Mouse (Mus musculus): ENCODE measurements around the gene Ptgir. TPM values are rescaled to one million over a fixed set of nuclear protein-coding genes. Genes with fewer than 3 reads are reported as not detected.

Gene Ptgir
- polyA plus RNA-seq, 1 experiment from 2014 or later: 0.64 TPM

DNA sequence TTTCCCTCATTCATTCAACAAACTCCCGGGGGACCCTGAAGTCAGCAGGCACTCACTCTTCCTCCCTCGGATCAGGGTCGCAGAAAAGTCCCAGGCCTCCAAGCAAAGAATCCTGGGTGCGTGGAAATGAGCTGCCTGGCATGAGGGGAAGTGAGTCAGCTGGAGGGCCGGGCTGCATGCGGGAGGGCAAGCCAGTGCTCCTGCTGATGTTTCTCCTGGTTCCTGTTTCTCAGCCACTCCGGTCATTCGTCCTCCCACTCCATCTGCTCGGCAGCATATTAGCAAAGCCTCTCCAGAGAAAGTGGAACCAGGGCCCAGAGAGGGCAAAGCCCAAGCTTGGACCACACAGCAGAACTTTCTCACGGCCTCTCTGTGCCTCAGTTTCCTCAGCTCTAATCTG, 3.6 kb downstream of the Ptgir start:
- peaks cover 49% of the 10 kb centered on the region for H3K4me1 ChIP-seq
- H3K9me3 ChIP-seq: no peaks in the 10 kb centered on the region
- WGBS: 59% methylated on average over 10 of the region's 10 CpGs
- H3K27me3 ChIP-seq (replicated peaks; ENCODE audit: low read depth, poor library complexity, severe bottlenecking): peaks cover 17% of the 10 kb centered on the region
- no peak overlapping the region for H3K4me3 ChIP-seq
- DNase-seq (ENCODE audit: low spot score): no peak
- H3K27ac ChIP-seq (replicated peaks): no peak overlapping the region
- peaks cover 13% of the 10 kb centered on the region for H3K36me3 ChIP-seq (replicated peaks)

DNA sequence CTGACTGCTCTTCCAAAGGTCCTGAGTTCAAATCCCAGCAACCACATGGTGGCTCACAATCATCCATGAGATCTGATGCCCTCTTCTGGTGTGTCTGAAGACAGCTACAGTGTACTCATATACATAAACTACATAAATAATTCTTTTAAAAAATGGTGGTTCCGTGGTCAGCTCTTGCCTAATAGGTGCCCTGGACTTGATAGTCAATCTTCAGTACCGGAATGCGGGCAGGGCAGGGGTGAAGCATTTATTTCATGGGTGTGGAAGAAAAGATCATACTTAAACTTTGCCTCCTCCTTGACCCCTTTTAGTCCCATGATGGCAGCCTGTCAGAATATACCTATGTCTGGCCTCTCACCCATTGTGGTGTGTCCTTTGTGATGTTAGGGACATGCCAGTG, 5.6 kb downstream of the Ptgir start:
- no peak for DNase-seq (ENCODE audit: low spot score)
- Histone ChIP-seq H3K4me1 (peaks cover 30% of the 10 kb centered on the region), H3K36me3 (replicated peaks) (peaks cover 33% of the 10 kb centered on the region), H3K9me3 (no peaks in the 10 kb centered on the region), H3K4me3 (no peak overlapping the region), H3K27me3 (replicated peaks; ENCODE audit: low read depth, poor library complexity, severe bottlenecking) (peaks cover 17% of the 10 kb centered on the region), H3K27ac (replicated peaks) (no peak overlapping the region)
- 90% methylated on average over 3 of the region's 3 CpGs for WGBS

DNA sequence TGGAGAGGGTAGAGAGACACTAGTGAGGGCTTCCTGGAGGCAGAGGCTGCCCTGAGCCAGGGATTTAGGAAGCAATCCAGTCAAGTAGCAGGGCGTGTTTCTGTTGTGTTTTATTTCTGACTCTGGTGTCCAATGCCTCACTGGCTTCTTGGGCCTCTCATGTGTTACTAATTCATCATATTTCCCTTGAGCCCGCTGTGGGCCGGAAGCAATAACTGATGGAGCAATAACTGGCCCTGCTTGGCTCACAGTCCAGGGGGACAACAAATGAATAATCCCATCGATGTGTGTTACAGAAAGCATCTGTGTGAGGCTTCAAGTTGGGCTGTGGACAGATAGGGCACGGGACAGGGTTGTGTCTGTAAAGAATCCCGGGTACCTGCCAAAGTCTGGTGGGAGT, 6.1 kb downstream of the Ptgir start:
- Histone ChIP-seq H3K4me3 (no peak overlapping the region), H3K27ac (replicated peaks) (no peak overlapping the region), H3K36me3 (replicated peaks) (peaks cover 38% of the 10 kb centered on the region), H3K9me3 (no peaks in the 10 kb centered on the region), H3K4me1 (peaks cover 30% of the 10 kb centered on the region), H3K27me3 (replicated peaks; ENCODE audit: low read depth, poor library complexity, severe bottlenecking) (peaks cover 17% of the 10 kb centered on the region)
- WGBS: 81% methylated on average over 6 of the region's 6 CpGs
- no peak for DNase-seq (ENCODE audit: low spot score)

DNA sequence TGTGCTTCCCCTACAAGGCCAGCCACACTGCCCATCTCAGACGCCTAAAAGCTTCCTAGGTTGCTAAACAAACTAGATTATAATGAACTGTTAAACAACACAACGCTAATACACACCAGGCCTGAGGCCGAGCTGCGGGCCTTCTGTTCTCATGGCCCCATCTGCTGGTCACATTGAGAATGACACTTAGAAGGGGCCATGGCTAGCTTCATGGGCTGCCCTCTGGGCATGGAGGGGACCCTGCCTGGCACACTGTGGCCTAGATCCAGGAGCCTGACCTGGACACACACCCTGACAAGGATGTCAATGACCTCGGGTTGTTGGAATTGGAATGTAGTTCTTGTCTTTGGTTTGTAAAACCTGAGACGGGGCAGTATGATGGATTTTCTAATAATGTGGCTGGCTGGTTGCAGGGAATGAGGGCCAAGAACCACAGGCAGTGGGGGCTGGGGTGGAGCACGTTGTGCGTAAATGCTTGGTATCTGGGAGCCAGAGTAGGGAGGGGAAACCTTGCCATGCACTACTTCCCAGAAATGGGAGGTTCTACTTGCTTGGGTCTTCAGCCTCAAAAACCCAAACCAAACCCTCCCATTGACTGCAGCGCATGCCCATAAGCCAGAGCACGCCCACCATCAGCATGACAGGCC, 7.6 kb downstream of the Ptgir start:
- WGBS: 41% methylated on average over 10 of the region's 10 CpGs
- Histone ChIP-seq H3K36me3 (replicated peaks) (peaks cover 53% of the 10 kb centered on the region), H3K4me3 (no peak overlapping the region), H3K27ac (replicated peaks) (no peak overlapping the region), H3K27me3 (replicated peaks; ENCODE audit: low read depth, poor library complexity, severe bottlenecking) (peaks cover 10% of the 10 kb centered on the region; the same call in 1 of the 2 replicates), H3K9me3 (no peaks in the 10 kb centered on the region), H3K4me1 (peaks cover 29% of the 10 kb centered on the region)
- DNase-seq (ENCODE audit: low spot score): peak; percentile 75

DNA sequence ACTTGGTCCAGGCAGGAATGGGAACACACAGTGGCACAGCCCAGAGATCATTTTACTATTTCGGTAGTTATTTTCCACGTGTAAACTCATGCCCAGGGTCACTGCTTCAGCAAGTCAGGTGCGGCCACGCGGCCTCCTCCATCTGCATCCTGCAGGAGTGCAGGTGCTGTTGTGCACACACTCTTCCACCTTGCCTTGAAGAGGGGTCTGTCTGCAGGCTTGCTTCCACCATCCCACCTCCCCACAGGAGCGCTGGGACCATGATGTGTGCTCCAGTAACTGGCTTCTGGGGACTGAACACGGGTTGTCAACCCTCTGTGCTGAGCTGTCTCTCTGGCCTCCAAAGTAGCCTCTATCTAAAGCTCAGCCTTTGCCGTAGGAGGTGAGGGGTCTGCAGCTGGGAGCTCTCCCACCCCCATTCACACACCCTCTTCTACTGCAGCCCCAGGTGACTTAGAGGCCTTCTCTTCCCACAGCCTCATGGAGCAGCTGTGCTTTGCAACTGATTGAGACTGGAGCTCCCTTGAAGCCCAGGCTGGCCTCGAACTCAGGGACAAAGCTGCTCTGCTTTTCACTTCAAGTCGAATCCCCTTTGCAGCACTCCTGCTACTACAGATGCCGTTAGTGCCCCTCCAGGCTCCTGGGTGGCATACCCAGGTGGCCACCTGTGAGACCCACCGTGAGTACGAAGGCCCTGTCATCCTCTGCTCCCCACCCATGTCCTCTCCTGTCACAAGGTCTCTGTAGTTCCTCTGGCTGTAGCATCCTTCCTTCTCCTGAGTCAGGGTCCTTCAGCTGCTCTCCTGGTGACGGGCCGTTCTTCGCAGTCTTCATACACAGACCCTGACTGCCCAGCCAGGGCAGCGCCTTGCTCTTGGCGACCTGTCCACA, 8.4 kb downstream of the Ptgir start:
- H3K27ac ChIP-seq (replicated peaks): no peak overlapping the region
- H3K36me3 ChIP-seq (replicated peaks): peaks cover 61% of the 10 kb centered on the region
- DNase-seq (ENCODE audit: low spot score): no peak
- H3K4me3 ChIP-seq: peak overlapping the region; percentile 15; the same call in 1 of the 2 replicates
- H3K27me3 ChIP-seq (replicated peaks; ENCODE audit: low read depth, poor library complexity, severe bottlenecking): peaks cover 3% of the 10 kb centered on the region; the same call in 1 of the 2 replicates
- H3K4me1 ChIP-seq: peaks cover 29% of the 10 kb centered on the region
- WGBS: 83% methylated on average over 18 of the region's 18 CpGs
- H3K9me3 ChIP-seq: no peaks in the 10 kb centered on the region

DNA sequence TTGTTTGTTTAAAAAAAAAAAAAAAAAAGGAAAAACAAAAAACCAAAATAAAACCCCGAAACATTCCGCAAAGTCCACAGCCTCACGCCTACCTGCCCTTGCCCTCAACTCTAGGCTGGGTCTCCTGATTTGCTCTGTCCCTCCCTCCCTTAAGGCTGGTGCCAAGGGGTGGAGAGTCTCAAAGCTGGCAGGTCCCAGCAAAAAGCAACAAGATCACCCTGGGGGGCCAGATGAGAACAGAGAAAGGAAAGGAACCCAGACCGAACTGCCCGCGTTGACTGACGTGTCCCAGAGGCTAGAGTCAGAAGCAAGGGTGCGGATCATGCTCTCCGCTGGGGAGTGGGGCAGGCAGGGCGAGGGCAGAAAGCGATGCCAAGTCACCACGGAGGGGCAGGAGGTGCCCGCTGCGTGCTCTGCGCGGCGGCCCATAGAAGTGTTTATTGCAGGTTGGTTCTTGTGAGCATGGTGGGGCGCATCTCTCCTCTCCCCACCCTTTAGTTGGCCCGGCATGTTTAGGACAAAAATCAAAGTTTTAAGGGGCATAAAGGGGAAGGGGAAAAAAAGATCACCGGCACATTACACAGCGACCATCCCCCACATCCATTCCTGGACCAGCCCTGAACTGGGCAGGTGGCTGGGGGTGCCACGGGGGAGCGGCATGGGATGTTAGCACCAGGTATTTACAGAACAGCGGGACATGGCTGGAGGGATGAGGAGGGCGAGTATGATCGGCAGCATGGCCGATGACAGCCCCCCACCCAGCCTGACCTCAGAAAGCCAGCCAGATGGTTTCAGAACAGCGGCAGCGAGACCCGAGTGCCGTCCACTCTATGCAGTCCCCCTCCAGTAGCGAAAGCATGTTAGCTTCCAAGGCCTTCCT, 9.4 kb downstream of the Ptgir start:
- no peak overlapping the region for H3K27ac ChIP-seq (replicated peaks)
- 93% methylated on average over 32 of the region's 32 CpGs for WGBS
- H3K4me1 ChIP-seq: peaks cover 33% of the 10 kb centered on the region
- peaks cover 68% of the 10 kb centered on the region for H3K36me3 ChIP-seq (replicated peaks)
- no peak overlapping the region for H3K4me3 ChIP-seq
- H3K9me3 ChIP-seq: no peaks in the 10 kb centered on the region
- no peak for DNase-seq (ENCODE audit: low spot score)
- H3K27me3 ChIP-seq (replicated peaks; ENCODE audit: low read depth, poor library complexity, severe bottlenecking): no peaks in the 10 kb centered on the region

DNA sequence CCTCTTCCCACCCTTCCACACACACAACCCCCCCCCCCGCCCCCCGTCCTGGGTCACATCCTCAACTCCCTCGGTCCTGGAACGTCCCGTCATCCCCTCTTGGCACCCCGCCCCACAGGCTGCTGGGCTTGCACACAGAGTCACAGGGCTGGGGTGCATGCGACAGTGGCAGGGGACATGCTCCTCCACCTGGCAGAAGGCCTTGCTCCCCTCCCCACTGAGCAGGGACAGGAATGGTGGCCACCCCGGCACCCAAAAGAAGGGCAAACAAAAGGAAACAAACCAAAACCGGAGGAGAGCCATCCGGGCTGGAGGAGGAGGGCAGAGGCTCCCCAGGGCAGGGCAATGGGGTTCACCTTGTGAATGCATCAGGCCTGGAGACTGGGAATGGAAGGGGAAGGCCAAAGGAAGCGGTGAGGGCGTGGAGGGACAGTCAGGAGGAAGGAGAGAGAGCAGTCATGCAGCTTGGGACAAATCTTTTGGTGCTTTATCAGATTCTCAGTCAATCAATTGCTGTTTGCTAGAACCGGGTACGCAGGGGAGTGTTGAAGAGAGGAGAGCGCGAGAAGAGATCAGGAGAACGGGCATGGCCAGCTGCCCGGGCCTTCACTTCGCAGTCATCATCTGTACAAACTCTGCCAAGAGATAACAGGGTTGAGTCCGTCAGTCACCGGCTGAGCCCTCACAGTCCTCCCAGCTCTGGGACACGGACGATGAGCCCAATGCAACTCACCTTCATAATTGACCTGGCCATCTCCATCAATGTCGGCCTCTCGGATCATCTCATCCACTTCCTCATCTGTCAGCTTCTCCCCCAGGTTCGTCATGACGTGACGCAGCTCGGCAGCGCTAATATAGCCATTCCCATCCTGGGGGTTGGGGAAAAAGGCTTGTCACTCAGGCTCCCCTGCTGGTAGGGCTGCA, 10.3 kb downstream of the Ptgir start:
- 88% methylated on average over 30 of the region's 30 CpGs for WGBS

DNA sequence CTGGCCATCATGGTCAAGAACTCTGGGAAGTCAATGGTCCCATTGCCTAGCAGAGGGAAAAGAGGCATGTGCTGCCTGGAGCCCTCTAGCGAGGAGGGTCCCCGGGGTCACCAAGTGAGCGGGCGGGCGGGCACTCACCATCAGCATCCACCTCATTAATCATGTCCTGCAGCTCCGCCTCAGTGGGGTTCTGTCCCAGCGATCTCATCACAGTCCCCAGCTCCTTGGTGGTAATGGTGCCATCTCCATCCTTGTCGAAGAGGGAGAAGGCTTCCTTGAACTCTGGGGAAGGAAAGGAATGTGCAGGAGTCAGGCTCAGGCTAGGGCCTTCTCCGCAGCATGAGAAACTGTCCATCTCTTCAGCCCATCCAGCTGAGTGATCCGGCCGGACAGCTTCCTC, 11.2 kb downstream of the Ptgir start:
- no peaks in the 10 kb centered on the region for H3K9me3 ChIP-seq
- DNase-seq (ENCODE audit: low spot score): no peak
- H3K36me3 ChIP-seq (replicated peaks): peaks cover 85% of the 10 kb centered on the region
- peaks cover 49% of the 10 kb centered on the region for H3K4me1 ChIP-seq
- no peaks in the 10 kb centered on the region for H3K27me3 ChIP-seq (replicated peaks; ENCODE audit: low read depth, poor library complexity, severe bottlenecking)
- WGBS: 85% methylated on average over 11 of the region's 11 CpGs
- H3K4me3 ChIP-seq: no peak overlapping the region
- H3K27ac ChIP-seq (replicated peaks): no peak overlapping the region

More for the DNA sequence above, 10.3 kb downstream of the Ptgir start:
- no peaks in the 10 kb centered on the region for H3K27me3 ChIP-seq (replicated peaks; ENCODE audit: low read depth, poor library complexity, severe bottlenecking)
- no peaks in the 10 kb centered on the region for H3K9me3 ChIP-seq
- H3K4me3 ChIP-seq: no peak overlapping the region
- DNase-seq (ENCODE audit: low spot score): no peak
- no peak overlapping the region for H3K27ac ChIP-seq (replicated peaks)
- H3K36me3 ChIP-seq (replicated peaks): peaks cover 77% of the 10 kb centered on the region
- H3K4me1 ChIP-seq: peaks cover 42% of the 10 kb centered on the region

DNA sequence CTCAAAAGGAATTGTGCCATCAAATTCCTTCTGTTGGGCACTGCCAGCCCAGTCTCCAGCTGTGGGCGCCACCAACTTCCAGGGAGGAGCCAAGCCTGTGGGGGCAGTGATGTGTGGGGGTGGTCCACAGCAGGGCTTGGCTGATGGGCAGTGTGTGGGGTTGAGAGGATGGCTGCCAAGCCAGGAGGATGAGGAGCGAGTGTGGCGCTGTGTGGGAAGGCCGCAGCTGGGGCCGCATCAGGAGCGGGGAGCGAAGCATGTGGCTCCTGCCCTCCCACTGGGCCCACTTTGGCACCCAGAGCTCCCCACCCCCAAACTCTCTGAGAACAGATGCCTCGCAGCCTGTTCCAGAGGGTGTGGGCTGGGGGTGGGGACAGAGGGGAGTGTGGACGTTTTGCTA, 11.7 kb downstream of the Ptgir start:
- H3K4me1 ChIP-seq: peaks cover 53% of the 10 kb centered on the region
- no peak overlapping the region for H3K27ac ChIP-seq (replicated peaks)
- DNase-seq (ENCODE audit: low spot score): no peak
- no peaks in the 10 kb centered on the region for H3K27me3 ChIP-seq (replicated peaks; ENCODE audit: low read depth, poor library complexity, severe bottlenecking)
- WGBS: 89% methylated on average over 9 of the region's 9 CpGs
- H3K9me3 ChIP-seq: no peaks in the 10 kb centered on the region
- H3K36me3 ChIP-seq (replicated peaks): peaks cover 85% of the 10 kb centered on the region
- no peak overlapping the region for H3K4me3 ChIP-seq

DNA sequence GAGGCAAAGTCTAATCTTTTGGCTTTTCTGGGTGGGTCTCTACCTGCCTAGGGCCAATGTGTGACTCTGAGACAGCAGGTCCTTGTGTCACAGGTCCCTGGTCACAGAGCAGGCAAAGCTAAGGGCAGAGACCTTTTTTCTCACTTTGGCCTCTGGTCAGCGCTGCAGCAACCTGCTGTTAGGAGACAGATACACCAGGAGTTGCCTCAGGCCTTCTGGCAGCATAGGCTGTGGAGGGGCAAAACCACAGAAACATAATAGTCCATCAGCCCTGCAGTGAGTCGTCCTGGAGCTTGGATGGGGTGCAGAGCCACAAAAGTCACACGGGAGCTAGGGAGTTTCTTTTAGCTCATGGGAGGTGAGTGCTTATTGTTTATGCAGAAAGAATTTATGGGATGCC, 12.4 kb downstream of the Ptgir start:
- no peaks in the 10 kb centered on the region for H3K9me3 ChIP-seq
- peaks cover 53% of the 10 kb centered on the region for H3K4me1 ChIP-seq
- 84% methylated on average over 3 of the region's 3 CpGs for WGBS
- no peak for DNase-seq (ENCODE audit: low spot score)
- H3K4me3 ChIP-seq: no peak overlapping the region
- no peaks in the 10 kb centered on the region for H3K27me3 ChIP-seq (replicated peaks; ENCODE audit: low read depth, poor library complexity, severe bottlenecking)
- peaks cover 84% of the 10 kb centered on the region for H3K36me3 ChIP-seq (replicated peaks)
- no peak overlapping the region for H3K27ac ChIP-seq (replicated peaks)

DNA sequence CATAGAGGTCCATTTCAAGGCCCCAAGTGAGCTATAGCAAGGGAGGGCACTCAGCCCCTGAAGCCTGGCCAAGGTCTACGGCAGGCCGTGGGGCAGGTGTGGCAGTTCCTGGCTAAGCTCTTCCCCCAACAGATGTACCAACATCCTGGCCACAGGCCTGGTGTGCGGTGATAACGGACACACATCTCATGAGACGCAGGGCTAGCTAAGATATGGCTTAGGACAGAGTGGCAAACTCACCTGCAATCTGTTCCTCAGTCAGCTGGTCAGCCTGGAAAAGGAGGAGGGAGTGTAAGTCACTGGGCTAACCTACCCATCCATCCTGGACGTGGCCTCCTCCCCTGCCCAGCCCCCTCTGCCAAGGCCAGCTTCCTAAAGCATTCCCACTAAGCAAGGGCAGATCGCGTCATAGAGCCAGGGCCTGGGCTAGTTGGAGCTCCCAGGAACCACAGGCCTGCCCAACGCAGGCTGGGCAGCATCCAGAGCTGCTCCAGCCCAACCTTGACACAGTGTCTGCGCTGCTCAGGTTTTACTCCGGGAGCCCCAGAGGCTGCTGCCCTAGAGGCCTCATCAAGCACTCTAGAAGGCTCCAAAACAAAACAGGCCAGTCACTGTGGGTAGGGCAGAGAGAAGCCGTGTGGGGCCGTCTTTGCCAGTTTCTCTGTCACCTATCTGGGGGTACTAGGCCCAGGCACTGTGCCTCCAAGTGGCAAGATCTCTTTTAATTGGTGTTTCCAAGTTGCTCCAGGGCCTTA, 13.3 kb downstream of the Ptgir start:
- peaks cover 75% of the 10 kb centered on the region for H3K36me3 ChIP-seq (replicated peaks)
- WGBS: 91% methylated on average over 13 of the region's 13 CpGs
- H3K27ac ChIP-seq (replicated peaks): peak overlapping the region; percentile 40
- DNase-seq (ENCODE audit: low spot score): no peak
- peaks cover 51% of the 10 kb centered on the region for H3K4me1 ChIP-seq
- H3K4me3 ChIP-seq: 0 out of 2 replicates have a peak overlapping the region, but pooled peaks have one; percentile 23
- no peaks in the 10 kb centered on the region for H3K9me3 ChIP-seq
- H3K27me3 ChIP-seq (replicated peaks; ENCODE audit: low read depth, poor library complexity, severe bottlenecking): no peaks in the 10 kb centered on the region
